Mouse (Mus musculus): Measurements from ENCODE around the gene Satb2.

DNA sequence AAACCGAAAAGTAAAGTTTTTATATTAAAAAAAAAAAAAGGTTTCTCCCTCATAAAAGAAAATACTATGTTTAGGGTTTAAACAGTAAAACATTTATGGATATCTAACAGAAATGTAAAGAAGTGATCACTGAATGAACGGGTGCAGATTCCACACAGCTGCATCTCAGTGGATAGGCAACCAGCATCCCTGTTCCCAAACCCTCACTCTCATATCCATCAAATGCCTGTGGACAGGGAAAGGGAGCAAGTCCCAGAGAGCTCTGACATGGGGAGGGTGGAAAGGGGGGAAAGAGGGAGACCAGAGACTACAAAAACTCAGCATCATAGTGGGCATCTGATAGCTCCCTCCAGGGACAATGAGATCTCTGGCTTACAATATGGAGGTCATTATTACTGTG, 21.6 kb downstream of the Satb2 start:
- TF ChIP-seq CTCF (IDR thresholded peaks at IDR 0.05 in 2 of 3, conservative IDR thresholded peaks at IDR 0.05 in 1 of 3; ENCODE audit: control insufficient read depth in 1 of 3, insufficient read depth in 1 of 3, low read depth in 2 of 3, low read length in 3 of 3, poor library complexity in 1 of 3, severe bottlenecking in 1 of 3) (no peak), ZC3H11A (IDR thresholded peaks at IDR 0.05; ENCODE audit: low read depth, low read length) (no peak), POLR2A (IDR thresholded peaks at IDR 0.05; ENCODE audit: control insufficient read depth in 1 of 2, insufficient read depth in 1 of 2, low read depth in 1 of 2, low read length in 2 of 2, poor library complexity in 1 of 2) (no peak), E2F4 (IDR thresholded peaks at IDR 0.05; ENCODE audit: borderline replicate concordance, low read depth, low read length) (no peak), KAT2A (conservative IDR thresholded peaks at IDR 0.05; ENCODE audit: low read depth, low read length) (no peak)

All from MEL (cell line).